Mouse (Mus musculus) right cerebral cortex, adult 2 months (tissue): ENCODE results near the gene Zfp704.
A peak's percentile ranks its signal among the peaks of the same experiment; 100 is the strongest.

ENCODE experiments used
- DNase-seq, 2 experiments: peaks; one replicate each; pipeline ENCODE4 v3.0.0; 2021 to 2022; ENCODE audit warnings: low spot score in 2 of 2

Gene Zfp704

GRCm38 (mm10) chr3:9425661-9426060 is 184.2 kb downstream of the Zfp704 start:
- DNase-seq = no peak

GRCm38 (mm10) chr3:9424637-9425036 is 185.2 kb downstream of the Zfp704 start:
- no peak for DNase-seq

GRCm38 (mm10) chr3:9423669-9424068 is 186.2 kb downstream of the Zfp704 start:
- no peak for DNase-seq

- DNase-seq = no peak
Observed at GRCm38 (mm10) chr3:9408896-9409295, 201.0 kb downstream of the Zfp704 start.

GRCm38 (mm10) chr3:9407801-9408200 is 202.1 kb downstream of the Zfp704 start:
- DNase-seq = no peak

- DNase-seq = no peak
Observed at GRCm38 (mm10) chr3:9407119-9407546, 202.8 kb downstream of the Zfp704 start.

- no peak for DNase-seq
Observed at GRCm38 (mm10) chr3:9405341-9405740, 204.5 kb downstream of the Zfp704 start.

GRCm38 (mm10) chr3:9403255-9404050 is 206.4 kb downstream of the Zfp704 start:
- no peak for DNase-seq

- no peak for DNase-seq
Observed at GRCm38 (mm10) chr3:9402836-9403235, 207.0 kb downstream of the Zfp704 start.

- DNase-seq = no peak
Observed at GRCm38 (mm10) chr3:9402345-9402744, 207.5 kb downstream of the Zfp704 start.

GRCm38 (mm10) chr3:9401685-9402084 is 208.2 kb downstream of the Zfp704 start:
- DNase-seq = no peak

GRCm38 (mm10) chr3:9400886-9401221 is 209.0 kb downstream of the Zfp704 start:
- no peak for DNase-seq

GRCm38 (mm10) chr3:9400201-9400885 is 209.5 kb downstream of the Zfp704 start:
- DNase-seq = peak in 1 of 2 experiments; percentile 33

- DNase-seq = no peak
Observed at GRCm38 (mm10) chr3:9398271-9398670, 211.6 kb downstream of the Zfp704 start.
